Mouse (Mus musculus): ENCODE measurements around the gene Zfp74.

Zfp74 gene

GRCm38 (mm10) chr7:29944201-29944600, 9.7 kb downstream of the Zfp74 start:
- DNase-seq (ENCODE audit: low spot score in 2 of 2) = peak; percentile 27 to 59

- DNase-seq (ENCODE audit: low spot score in 2 of 2) = no peak
Observed at GRCm38 (mm10) chr7:29943720-29944119, 10.2 kb downstream of the Zfp74 start.

GRCm38 (mm10) chr7:29942740-29943139, 11.1 kb downstream of the Zfp74 start:
- no peak for DNase-seq (ENCODE audit: low spot score in 2 of 2)

- DNase-seq (ENCODE audit: low spot score in 2 of 2) = no peak
Observed at GRCm38 (mm10) chr7:29941027-29941426, 12.9 kb downstream of the Zfp74 start.

GRCm38 (mm10) chr7:29938856-29939255, 15.0 kb downstream of the Zfp74 start:
- DNase-seq (ENCODE audit: low spot score in 2 of 2) = no peak

GRCm38 (mm10) chr7:29922780-29923179, 31.1 kb downstream of the Zfp74 start:
- DNase-seq (ENCODE audit: low spot score in 2 of 2) = no peak

GRCm38 (mm10) chr7:29921439-29922093, 32.3 kb downstream of the Zfp74 start:
- DNase-seq (ENCODE audit: low spot score in 2 of 2) = no peak

- no peak for DNase-seq (ENCODE audit: low spot score in 2 of 2)
Observed at GRCm38 (mm10) chr7:29918062-29918453, 35.8 kb downstream of the Zfp74 start.

GRCm38 (mm10) chr7:29917371-29918061, 36.4 kb downstream of the Zfp74 start:
- no peak for DNase-seq (ENCODE audit: low spot score in 2 of 2)

GRCm38 (mm10) chr7:29912172-29912571, 41.7 kb downstream of the Zfp74 start:
- DNase-seq (ENCODE audit: low spot score in 2 of 2) = no peak

GRCm38 (mm10) chr7:29910252-29910651, 43.6 kb downstream of the Zfp74 start:
- DNase-seq (ENCODE audit: low spot score in 2 of 2) = no peak

- peak; percentile 89 to 92 for DNase-seq (ENCODE audit: low spot score in 2 of 2)
Observed at GRCm38 (mm10) chr7:29908130-29908950, 45.5 kb downstream of the Zfp74 start, which contains the start of gene Zfp383. Gene Zfp383, plus strand, starts transcription at chr7:29908223.

GRCm38 (mm10) chr7:29907206-29907605, 46.7 kb downstream of the Zfp74 start:
- DNase-seq (ENCODE audit: low spot score in 2 of 2) = no peak

GRCm38 (mm10) chr7:29906682-29907058, 47.2 kb downstream of the Zfp74 start:
- no peak for DNase-seq (ENCODE audit: low spot score in 2 of 2)

GRCm38 (mm10) chr7:29905966-29906681, 47.8 kb downstream of the Zfp74 start, which contains the start of gene Zfp27:
Gene Zfp27, minus strand, starts transcription at chr7:29906572.
- peak; percentile 80 to 89 for DNase-seq (ENCODE audit: low spot score in 2 of 2)

GRCm38 (mm10) chr7:29904101-29904500, 49.8 kb downstream of the Zfp74 start:
- DNase-seq (ENCODE audit: low spot score in 2 of 2) = no peak

- DNase-seq (ENCODE audit: low spot score in 2 of 2) = no peak
Observed at GRCm38 (mm10) chr7:29898351-29898750, 55.5 kb downstream of the Zfp74 start.

- DNase-seq (ENCODE audit: low spot score in 2 of 2) = no peak
Observed at GRCm38 (mm10) chr7:29892756-29893155, 61.1 kb downstream of the Zfp74 start.

GRCm38 (mm10) chr7:29890501-29890900, 63.4 kb downstream of the Zfp74 start:
- no peak for DNase-seq (ENCODE audit: low spot score in 2 of 2)

- DNase-seq (ENCODE audit: low spot score in 2 of 2) = no peak
Observed at GRCm38 (mm10) chr7:29880916-29881315, 73.0 kb downstream of the Zfp74 start.
